Mouse (Mus musculus) gastrocnemius, postnatal 4 days (tissue): ENCODE measurements around the gene Brms1l. TPM values are rescaled to one million over a fixed set of nuclear protein-coding genes. Genes with fewer than 3 reads are reported as not detected.

Experiments used
- DNase-seq, 2 experiments: peaks; one replicate each; pipeline ENCODE4 v3.0.0; 2021 to 2022; ENCODE audit warnings: low spot score in 2 of 2, mixed read lengths in 2 of 2
- microRNA-seq: library from miRNA; unstranded; fragments of <30 nt; microRNA quantifications from one replicate; pipeline ENCODE4 v1.2.0, GENCODE M21; 2021
- total RNA-seq, 2 experiments: library from RNA; stranded (reverse); gene quantifications; 2 replicates each; pipeline ENCODE4 v1.2.3; 2021

The Brms1l gene
- total RNA-seq, 2 experiments from 2014 or later: 24.3 to 24.4 TPM

GRCm38 (mm10) chr12:55859409-55860349, 23.6 kb downstream of the Brms1l start:
- DNase-seq: no peak

- no peak for DNase-seq
Observed at GRCm38 (mm10) chr12:55860631-55861030, 24.5 kb downstream of the Brms1l start.

GRCm38 (mm10) chr12:55867738-55868137, 31.6 kb downstream of the Brms1l start:
- DNase-seq: no peak

GRCm38 (mm10) chr12:55869622-55870322, 33.6 kb downstream of the Brms1l start:
- DNase-seq: no peak

- no peak for DNase-seq
Observed at GRCm38 (mm10) chr12:55885449-55885848, 49.3 kb downstream of the Brms1l start.

- DNase-seq: no peak
Observed at GRCm38 (mm10) chr12:55888570-55888969, 52.4 kb downstream of the Brms1l start.

- no peak for DNase-seq
Observed at GRCm38 (mm10) chr12:55904801-55905200, 68.7 kb downstream of the Brms1l start.

GRCm38 (mm10) chr12:55912138-55912537, 76.0 kb downstream of the Brms1l start:
- DNase-seq: no peak

- no peak for DNase-seq
Observed at GRCm38 (mm10) chr12:55913201-55913600, 77.1 kb downstream of the Brms1l start.

- DNase-seq: no peak
Observed at GRCm38 (mm10) chr12:55916250-55916649, 80.1 kb downstream of the Brms1l start.

GRCm38 (mm10) chr12:55917020-55917419, 80.9 kb downstream of the Brms1l start:
- DNase-seq: no peak

Small RNA genes lying within 50 kb of the gene (microRNA-seq; reads per million reads assigned to microRNA genes)
- gene Gm23394: not detected

Other genes with a start within 250 kb of the Brms1l start
- gene Insm2, start 236.9 kb upstream of the Brms1l start, total RNA-seq: not detected
- gene Ralgapa1, start 15.2 kb upstream of the Brms1l start, total RNA-seq: 10 to 100 TPM; 42.6 to 44.6 TPM